ENCODE assay signal across 21 mouse cellular contexts in genomic region chr17:93377453-93378091, GRCm38 (mm10).
"Had no signal": no experiment of that assay in that cellular context is flagged by ENCODE, and none has a peak within 500 bp of the region (broad histone marks: within the 10 kb centered on the region; RNA-seq: fewer than 3 reads in every experiment).

No protein-coding gene starts in this region.

- H3K9me3 ChIP-seq: midbrain, embryonic 10.5 days; midbrain, embryonic 12.5 days; neural tube, embryonic 13.5 days; neural tube, embryonic 15.5 days; stomach, embryonic 15.5 days had no signal

- DNase-seq: lung, adult 18-20 months; lung, embryonic 14.5 days; lung, postnatal 10 days; lung, postnatal 4 days; midbrain, embryonic 14.5 days; retina, postnatal 1 day; right cerebral cortex, adult 18-20 months; right cerebral cortex, postnatal 25 days; right cerebral cortex, postnatal 4 days; spleen, adult 18-20 months; thymus, adult 2 months; thymus, postnatal 25 days; thymus, postnatal 4 days had no signal

- H3K4me2 ChIP-seq: lung, embryonic 14.5 days; midbrain, embryonic 12.5 days; neural tube, embryonic 13.5 days; neural tube, embryonic 15.5 days; stomach, embryonic 15.5 days had no signal

- H3K4me1 ChIP-seq: midbrain, embryonic 10.5 days; midbrain, embryonic 12.5 days; neural tube, embryonic 13.5 days; neural tube, embryonic 15.5 days; stomach, embryonic 15.5 days had no signal

- H3K9ac ChIP-seq: lung, embryonic 14.5 days; midbrain, embryonic 12.5 days; neural tube, embryonic 13.5 days; neural tube, embryonic 15.5 days; stomach, embryonic 15.5 days had no signal

- H3K27me3 ChIP-seq: midbrain, embryonic 12.5 days; neural tube, embryonic 13.5 days; neural tube, embryonic 15.5 days; stomach, embryonic 15.5 days had no signal

- H3K36me3 ChIP-seq: midbrain, embryonic 10.5 days; midbrain, embryonic 12.5 days; neural tube, embryonic 13.5 days; neural tube, embryonic 15.5 days; stomach, embryonic 15.5 days had no signal

- ATAC-seq: midbrain, embryonic 16.5 days had no signal

- H3K4me3 ChIP-seq: midbrain, embryonic 10.5 days; midbrain, embryonic 12.5 days; myocyte; neural tube, embryonic 13.5 days; neural tube, embryonic 15.5 days; stomach, embryonic 15.5 days had no signal

- H3K27ac ChIP-seq: midbrain, embryonic 10.5 days; midbrain, embryonic 12.5 days; neural tube, embryonic 13.5 days; neural tube, embryonic 15.5 days; stomach, embryonic 15.5 days; stomach, postnatal 0 days had no signal
